Mouse (Mus musculus): Measurements from ENCODE around the gene Cacul1. TPM values are rescaled to one million over a fixed set of nuclear protein-coding genes. Genes with fewer than 3 reads are reported as not detected.

Cacul1 gene
- polyA plus RNA-seq, 1 experiment from 2014 or later: 18.1 TPM

DNA sequence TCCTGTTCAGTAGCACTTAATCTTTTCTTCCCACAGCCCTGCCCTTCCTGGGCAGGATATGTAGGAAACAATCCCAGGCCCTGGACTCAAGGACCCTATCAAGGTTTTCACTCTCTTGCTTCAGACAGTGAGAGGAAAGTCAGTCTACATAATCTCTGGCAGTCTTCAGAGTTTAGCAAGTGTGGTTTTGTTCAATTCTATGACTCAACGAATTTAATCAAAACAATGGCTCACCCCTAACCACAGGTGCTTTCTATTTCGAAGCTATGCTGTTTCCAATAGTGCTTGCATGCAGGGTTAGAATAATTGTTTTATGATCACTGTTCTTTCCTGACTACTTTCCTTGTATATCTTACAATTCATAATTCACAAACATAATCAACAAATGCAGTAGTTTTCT, 103.0 kb downstream of the Cacul1 start:
- ATAC-seq: no peak
- 54% methylated on average over 2 of the region's 2 CpGs for WGBS
- H3K9ac ChIP-seq (ENCODE audit: low read depth, low read length): no peak overlapping the region

More for the DNA sequence above, 103.0 kb downstream of the Cacul1 start:
- Histone ChIP-seq H3K4me3 (ENCODE audit: low read depth, low read length) (no peak overlapping the region), H3K27me3 (ENCODE audit: control insufficient read depth, insufficient read depth, low read depth, low read length) (no peaks in the 10 kb centered on the region), H3K4me2 (ENCODE audit: low read length) (no peak overlapping the region), H3K27ac (ENCODE audit: low read length) (no peak overlapping the region), H3K4me1 (ENCODE audit: control insufficient read depth, insufficient read depth, low read length) (no peaks in the 10 kb centered on the region), H3K36me3 (ENCODE audit: control insufficient read depth, insufficient read depth, low read length) (no peaks in the 10 kb centered on the region), H3K9me3 (replicated peaks; ENCODE audit: control insufficient read depth, low read length, poor library complexity, severe bottlenecking) (no peaks in the 10 kb centered on the region)

Small RNA genes within 50 kb of the gene (microRNA-seq; reads per million reads assigned to microRNA genes)
- gene Gm25238: not detected

Other genes starting within 250 kb of the Cacul1 start
- 0.39 and 0.60 TPM in 2 replicates for gene Prlhr, start 112.7 kb downstream of the Cacul1 start, polyA plus RNA-seq (2015; fragmentation: Nextera tagmentation; extraction: Ambion mirVana)
- gene Nanos1, start 175.0 kb upstream of the Cacul1 start, polyA plus RNA-seq (2015; fragmentation: Nextera tagmentation; extraction: Ambion mirVana): 20.1 and 20.9 TPM in 2 replicates
- gene Eif3a, start 209.6 kb upstream of the Cacul1 start, polyA plus RNA-seq (2015; fragmentation: Nextera tagmentation; extraction: Ambion mirVana): 102 and 112 TPM in 2 replicates
- gene Fam45a, start 230.6 kb upstream of the Cacul1 start, polyA plus RNA-seq (2015; fragmentation: Nextera tagmentation; extraction: Ambion mirVana): 40.2 and 42.4 TPM in 2 replicates